Mouse (Mus musculus) hindbrain, embryonic 14.5 days (tissue): ENCODE data around the gene Pkmyt1. TPM values are rescaled to one million over a fixed set of nuclear protein-coding genes. Genes with fewer than 3 reads are reported as not detected.

Experiments used
- ATAC-seq: fragments of 200-750 bp; cut with Nextera tagmentation; 2 replicates; pipeline ENCODE4 v1.8.0; 2017; ENCODE audit warnings: moderate number of reproducible peaks, mild to moderate bottlenecking, moderate TSS enrichment, moderate library complexity; ENCODE audit not compliant: low FRiP score
- DNase-seq: peaks from one replicate; pipeline ENCODE4 v3.0.0-alpha.2; 2015; ENCODE audit warnings: low spot score
- H3K27ac ChIP-seq: fragments of 300-500 bp; sonication (generic); 2 replicates; pipeline ENCODE4 v1.5.1; 2014; ENCODE audit warnings: mild to moderate bottlenecking, moderate library complexity
- H3K27me3 ChIP-seq: fragments of 300-500 bp; sonication (generic); 2 replicates; pipeline ENCODE4 v1.6.1; 2014; ENCODE audit warnings: mild to moderate bottlenecking, low read length, mixed read lengths; ENCODE audit not compliant: control insufficient read depth, insufficient read depth
- H3K36me3 ChIP-seq: fragments of 300-500 bp; sonication (generic); replicated peaks from 2 replicates; pipeline ENCODE4 v1.6.1; 2014; ENCODE audit not compliant: control insufficient read depth, insufficient read depth
- H3K4me1 ChIP-seq: fragments of 300-500 bp; sonication (generic); replicated peaks from 2 replicates; pipeline ENCODE4 v1.6.1; 2014; ENCODE audit warnings: antibody characterized with exemption, low read length, mixed read lengths; ENCODE audit not compliant: control insufficient read depth, insufficient read depth
- H3K4me2 ChIP-seq: fragments of 300-500 bp; sonication (generic); replicated peaks from 2 replicates; pipeline ENCODE4 v1.6.1; 2014; ENCODE audit warnings: mild to moderate bottlenecking, moderate library complexity
- H3K4me3 ChIP-seq: fragments of 300-500 bp; sonication (generic); replicated peaks from 2 replicates; pipeline ENCODE4 v1.5.1; 2014; ENCODE audit warnings: mild to moderate bottlenecking, low read length
- H3K9ac ChIP-seq: fragments of 300-500 bp; sonication (generic); 2 replicates; pipeline ENCODE4 v1.6.1; 2014
- H3K9me3 ChIP-seq: fragments of 300-500 bp; sonication (generic); 2 replicates; pipeline ENCODE4 v1.6.1; 2016; ENCODE audit warnings: low read length; ENCODE audit not compliant: control insufficient read depth
- WGBS: fragments of 180-500 bp; shearing (Covaris S2); extraction: QIAGEN DNeasy Blood & Tissue Kit; methylation state at CpG from one replicate; pipeline ENCODE4 v1.1.7; 2014; 5-methylcytosine and 5-hydroxymethylcytosine counted together
- polyA plus RNA-seq: library from polyadenylated mRNA; unstranded; fragments of >200 nt; fragmentation: Nextera tagmentation; extraction: Ambion mirVana; gene quantifications from 2 replicates; pipeline ENCODE4 v1.2.1, GENCODE M21; 2014

Pkmyt1 gene
- polyA plus RNA-seq, 1 experiment from 2014 or later: 17.7 TPM

DNA sequence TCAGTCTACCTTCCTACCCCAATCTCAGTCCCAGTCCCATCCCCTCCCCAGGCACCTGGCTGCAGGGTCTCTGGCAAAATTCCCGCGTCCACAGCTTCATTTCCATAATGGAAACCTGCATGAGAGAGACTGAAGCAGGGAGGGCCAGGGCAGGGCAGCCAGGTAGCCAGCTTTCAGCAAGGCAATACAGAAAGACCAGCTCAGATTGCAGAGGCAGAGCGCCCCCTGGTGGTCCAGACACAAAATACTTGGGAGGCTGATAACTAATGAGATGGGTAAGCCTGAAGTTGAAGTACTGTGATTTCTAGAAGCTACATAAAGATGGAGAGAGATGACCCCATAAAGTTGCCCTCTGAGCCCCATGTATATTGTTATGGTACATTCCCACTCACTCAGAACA, 19.9 kb upstream of the Pkmyt1 start:
- Histone ChIP-seq H3K27ac (no peak overlapping the region), H3K4me2 (no peak overlapping the region), H3K27me3 (peaks cover 19% of the 10 kb centered on the region; the same call in 1 of the 2 replicates), H3K9ac (no peak overlapping the region), H3K36me3 (no peaks in the 10 kb centered on the region), H3K4me1 (no peaks in the 10 kb centered on the region), H3K4me3 (no peak overlapping the region), H3K9me3 (no peaks in the 10 kb centered on the region)
- WGBS: 0% methylated on average over 3 of the region's 3 CpGs
- ATAC-seq (peak; percentile 47), DNase-seq (peak; percentile 85)

DNA sequence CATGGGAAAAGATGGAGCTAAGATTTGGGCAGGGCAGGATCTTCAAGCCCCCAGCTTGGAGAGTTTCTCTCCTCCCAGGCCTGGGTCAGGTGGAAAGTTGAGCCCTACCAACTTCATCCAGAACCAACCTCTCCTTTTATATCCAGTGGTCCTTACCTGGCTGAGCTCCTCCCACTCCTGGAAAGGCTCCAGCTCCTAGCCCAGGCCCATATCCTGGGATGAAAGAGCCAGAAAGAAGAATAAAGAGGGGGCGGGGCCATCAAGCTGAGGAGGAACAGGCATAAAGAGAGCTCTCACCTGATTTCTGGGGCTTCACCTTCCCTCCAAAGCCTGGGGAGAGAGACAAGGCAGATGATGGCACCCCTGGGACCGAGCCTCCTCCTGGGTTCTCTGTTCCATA, 9.1 kb upstream of the Pkmyt1 start:
- Histone ChIP-seq H3K9ac (no peak overlapping the region), H3K4me1 (no peaks in the 10 kb centered on the region), H3K36me3 (no peaks in the 10 kb centered on the region), H3K27me3 (no peaks in the 10 kb centered on the region), H3K27ac (no peak overlapping the region), H3K9me3 (no peaks in the 10 kb centered on the region), H3K4me2 (no peak overlapping the region), H3K4me3 (no peak overlapping the region)
- DNase-seq (no peak), ATAC-seq (no peak)
- whole genome bisulfite sequencing: 50% methylated on average over 2 of the region's 2 CpGs

DNA sequence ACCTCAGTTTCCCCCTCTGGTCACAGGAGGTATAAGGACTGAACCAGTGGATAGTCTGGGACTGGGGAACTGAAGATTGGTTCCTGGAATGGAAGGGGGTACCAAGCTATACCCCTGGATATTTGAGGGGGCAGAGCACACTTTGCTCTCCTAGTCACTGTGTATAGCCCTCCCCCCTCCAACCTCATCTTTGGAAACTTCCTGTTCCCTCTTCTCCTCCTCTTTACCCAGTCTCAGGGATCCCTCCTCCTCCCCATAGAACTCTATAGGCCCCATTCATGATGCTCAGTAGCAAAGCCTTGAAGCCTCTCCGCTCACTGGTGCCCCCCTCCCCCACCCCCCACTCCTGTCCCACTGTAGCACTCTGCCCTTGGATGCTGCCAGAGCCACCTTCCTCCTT, 6.7 kb upstream of the Pkmyt1 start:
- no peaks in the 10 kb centered on the region for H3K27me3 ChIP-seq
- no peaks in the 10 kb centered on the region for H3K36me3 ChIP-seq
- 33% methylated on average over 1 of the region's 1 CpGs for WGBS
- no peaks in the 10 kb centered on the region for H3K4me1 ChIP-seq
- no peak overlapping the region for H3K27ac ChIP-seq
- H3K9ac ChIP-seq: no peak overlapping the region
- H3K4me2 ChIP-seq: no peak overlapping the region
- DNase-seq: no peak
- no peak overlapping the region for H3K4me3 ChIP-seq
- no peak; the same call in 1 of the 2 replicates for ATAC-seq
- H3K9me3 ChIP-seq: no peaks in the 10 kb centered on the region

DNA sequence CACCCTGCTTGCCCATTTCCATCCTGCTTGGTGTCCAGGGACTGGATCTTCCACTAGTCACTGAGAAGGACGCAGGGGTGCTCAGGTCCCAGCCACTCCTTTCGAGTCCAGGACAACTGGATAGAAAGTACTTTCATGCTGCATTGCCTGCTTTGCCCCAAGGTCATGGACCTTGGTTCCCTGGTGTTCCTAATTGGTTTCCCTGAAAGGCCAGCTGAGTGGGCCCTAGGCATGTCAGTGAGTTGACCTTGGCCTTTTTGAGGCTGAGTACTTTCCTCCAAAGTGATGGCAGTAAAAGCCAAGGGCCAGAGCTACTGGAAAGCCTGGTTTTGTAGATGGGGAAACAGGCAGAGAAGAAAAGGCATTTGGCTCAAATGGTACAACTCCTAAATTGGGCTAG, 4.2 kb upstream of the Pkmyt1 start:
- peaks cover 3% of the 10 kb centered on the region; the same call in 1 of the 2 replicates for H3K4me1 ChIP-seq
- WGBS: 87% methylated on average over 2 of the region's 2 CpGs
- no peaks in the 10 kb centered on the region for H3K27me3 ChIP-seq
- ATAC-seq: no peak
- H3K4me3 ChIP-seq: no peak overlapping the region
- H3K27ac ChIP-seq: no peak overlapping the region
- H3K9me3 ChIP-seq: no peaks in the 10 kb centered on the region
- H3K36me3 ChIP-seq: no peaks in the 10 kb centered on the region
- no peak overlapping the region for H3K9ac ChIP-seq
- H3K4me2 ChIP-seq: no peak overlapping the region
- no peak for DNase-seq

DNA sequence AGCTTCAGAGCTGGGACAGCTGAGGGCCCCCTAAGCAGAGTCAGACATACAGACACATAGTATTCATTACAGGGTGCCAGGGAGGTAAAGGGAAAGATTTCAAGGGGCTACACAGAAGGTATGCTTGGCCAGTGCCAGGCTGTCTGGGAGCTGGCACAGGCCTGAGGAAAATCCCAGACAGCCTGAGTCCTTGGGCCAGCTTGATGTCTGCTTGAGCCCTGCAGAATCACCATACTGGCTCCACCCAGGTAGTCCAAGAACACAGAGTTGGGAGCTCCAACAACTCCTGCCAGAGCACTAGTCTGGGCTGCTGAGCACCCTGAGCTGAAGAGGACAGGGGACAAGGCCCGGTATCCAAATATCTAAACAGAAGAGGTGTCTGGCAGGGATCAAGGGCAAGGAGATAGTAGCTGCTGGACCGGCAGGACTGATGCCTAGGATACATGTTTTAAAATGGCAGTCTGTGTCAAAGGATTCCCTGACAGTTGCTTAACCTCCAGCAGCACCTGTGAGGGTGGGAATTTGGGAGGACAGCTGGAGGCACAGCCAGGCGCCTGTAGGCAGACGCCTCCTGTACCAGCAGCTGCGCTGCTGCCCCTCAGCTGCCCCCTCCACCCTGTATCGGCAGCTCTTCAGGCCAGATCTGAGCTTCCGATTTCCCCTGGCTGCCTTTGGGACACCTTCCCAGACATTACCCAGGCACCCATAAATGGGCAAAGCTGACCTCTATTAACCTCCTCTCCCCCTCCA, 3.6 kb upstream of the Pkmyt1 start, which contains the start of gene 1520401A03Rik:
1520401A03Rik (minus strand) TSS at position 408 of the 750 bp plus-strand sequence.
- H3K4me2 ChIP-seq: no peak within 1 kb of the TSS
- ATAC-seq (no peak), DNase-seq (no peak)
- H3K9me3 ChIP-seq: no peaks in the 10 kb centered on the region
- H3K27me3 ChIP-seq: no peaks in the 10 kb centered on the region
- peaks cover 3% of the 10 kb centered on the region; the same call in 1 of the 2 replicates for H3K4me1 ChIP-seq
- no peak within 1 kb of the TSS for H3K27ac ChIP-seq
- no peak within 1 kb of the TSS for H3K4me3 ChIP-seq
- no peaks in the 10 kb centered on the region for H3K36me3 ChIP-seq
- WGBS: 70% methylated on average over 7 of the region's 7 CpGs
- H3K9ac ChIP-seq: no peak within 1 kb of the TSS

DNA sequence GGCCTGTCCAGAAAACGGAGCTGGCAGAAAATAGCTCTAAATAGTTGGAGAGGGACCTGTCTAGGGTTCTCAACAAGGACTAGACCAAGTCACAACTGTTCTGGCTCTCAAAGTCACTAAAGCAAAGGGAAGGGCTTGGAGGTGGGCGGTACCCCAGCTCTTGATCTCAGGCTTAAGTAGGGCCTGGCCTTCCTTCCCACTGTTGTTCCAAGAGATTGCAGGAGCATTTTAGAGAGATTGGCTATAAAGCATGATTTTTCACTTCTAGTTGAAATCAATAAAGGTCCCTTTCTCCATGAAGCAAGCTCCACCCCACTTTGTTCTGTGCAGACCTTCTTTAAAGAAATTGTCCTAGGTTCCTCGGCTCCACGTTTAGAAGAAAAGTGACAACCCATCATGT, 659 bp upstream of the Pkmyt1 start:
- Histone ChIP-seq H3K9me3 (no peaks in the 10 kb centered on the region), H3K36me3 (no peaks in the 10 kb centered on the region), H3K4me1 (peaks cover 3% of the 10 kb centered on the region; the same call in 1 of the 2 replicates), H3K27me3 (no peaks in the 10 kb centered on the region), H3K9ac (peak overlapping the region; percentile 65), H3K27ac (no peak overlapping the region), H3K4me3 (peak overlapping the region; percentile 95), H3K4me2 (peak overlapping the region; percentile 94)
- no peak for ATAC-seq
- DNase-seq: no peak
- 67% methylated on average over 4 of the region's 4 CpGs for WGBS

DNA sequence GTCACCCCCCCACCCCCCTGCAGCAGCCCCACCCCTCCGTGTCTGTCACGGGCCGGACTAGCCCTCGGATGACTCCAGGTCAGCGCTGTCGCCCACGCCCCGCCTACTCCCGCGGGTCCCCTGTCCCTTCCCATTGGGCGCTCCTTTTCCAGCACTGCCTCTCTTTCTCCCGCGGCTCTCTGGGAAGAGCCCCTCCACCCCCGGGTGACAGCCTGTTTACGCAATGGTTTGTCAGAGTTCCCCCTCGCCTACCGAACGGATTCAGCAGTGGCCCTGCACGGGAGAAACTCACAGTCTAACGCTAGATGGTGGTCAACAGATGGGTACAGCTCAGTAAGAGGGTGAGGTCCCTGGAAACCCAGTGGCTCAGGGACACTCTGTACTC, 614 bp downstream of the Pkmyt1 start:
- 0% methylated on average over 20 of the region's 20 CpGs for WGBS
- no peaks in the 10 kb centered on the region for H3K36me3 ChIP-seq
- peak; percentile 65 for DNase-seq
- ATAC-seq: peak; percentile 80
- no peaks in the 10 kb centered on the region for H3K27me3 ChIP-seq
- peak overlapping the region; percentile 65 for H3K9ac ChIP-seq
- no peaks in the 10 kb centered on the region for H3K9me3 ChIP-seq
- H3K4me2 ChIP-seq: peak overlapping the region; percentile 94
- H3K4me3 ChIP-seq: peak overlapping the region; percentile 95
- H3K4me1 ChIP-seq: peaks cover 3% of the 10 kb centered on the region; the same call in 1 of the 2 replicates
- H3K27ac ChIP-seq: peak overlapping the region; percentile 70; the same call in 1 of the 2 replicates

DNA sequence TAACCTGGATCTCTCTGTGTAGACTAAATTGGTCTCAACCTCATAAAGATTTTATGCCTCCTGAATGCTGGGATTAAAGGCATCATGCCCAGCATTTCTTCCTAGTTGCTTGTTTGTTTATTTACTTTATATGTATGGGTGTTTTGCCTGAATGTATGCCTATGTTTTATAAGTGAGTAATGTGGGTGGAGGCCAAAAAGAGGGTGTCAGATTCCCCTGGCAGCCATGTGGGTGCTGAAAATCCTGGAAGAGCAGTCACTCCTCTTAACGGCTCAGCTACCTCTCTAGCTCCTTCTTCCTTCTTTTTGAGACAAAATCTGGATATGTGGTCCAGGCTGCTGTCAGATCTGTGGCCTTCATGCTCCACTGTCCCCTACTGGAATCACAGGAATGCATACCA, 4.3 kb downstream of the Pkmyt1 start:
- 89% methylated on average over 1 of the region's 1 CpGs for WGBS

DNA sequence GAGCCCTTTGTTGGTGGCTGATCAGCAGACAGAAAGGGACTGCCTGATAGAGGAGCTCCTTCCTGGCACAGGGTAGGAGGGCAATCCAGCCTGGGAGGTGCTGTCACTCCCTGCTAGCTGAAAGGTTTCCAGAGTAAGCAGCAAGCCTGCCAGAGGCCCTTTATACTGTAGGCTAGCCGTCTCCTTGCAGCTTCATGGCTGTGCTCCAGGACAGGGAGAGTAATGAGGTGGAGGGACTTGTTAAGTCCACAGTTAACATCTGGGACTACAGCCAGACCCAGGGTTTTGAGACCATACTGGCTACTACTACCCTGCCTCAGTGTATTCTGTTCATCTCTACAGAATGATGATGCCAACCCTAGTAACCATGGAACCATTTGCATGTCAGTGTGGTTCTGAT, 8.2 kb downstream of the Pkmyt1 start:
- no peak overlapping the region for H3K4me3 ChIP-seq
- DNase-seq: no peak
- no peak overlapping the region for H3K4me2 ChIP-seq
- 89% methylated on average over 1 of the region's 1 CpGs for WGBS
- H3K9ac ChIP-seq: no peak overlapping the region
- no peaks in the 10 kb centered on the region for H3K9me3 ChIP-seq
- peaks cover 15% of the 10 kb centered on the region for H3K4me1 ChIP-seq
- H3K27ac ChIP-seq: no peak overlapping the region
- no peaks in the 10 kb centered on the region for H3K27me3 ChIP-seq
- no peak for ATAC-seq
- H3K36me3 ChIP-seq: peaks cover 23% of the 10 kb centered on the region; the same call in 1 of the 2 replicates

More for the DNA sequence above, 4.3 kb downstream of the Pkmyt1 start:
- ATAC-seq (no peak), DNase-seq (no peak)
- Histone ChIP-seq H3K27ac (no peak overlapping the region), H3K4me1 (peaks cover 3% of the 10 kb centered on the region; the same call in 1 of the 2 replicates), H3K4me2 (no peak overlapping the region), H3K4me3 (no peak overlapping the region), H3K27me3 (no peaks in the 10 kb centered on the region), H3K36me3 (peaks cover 4% of the 10 kb centered on the region; the same call in 1 of the 2 replicates), H3K9ac (no peak overlapping the region), H3K9me3 (no peaks in the 10 kb centered on the region)
